Mouse (Mus musculus) embryo, embryonic 10 days (tissue): ENCODE results near the gene Prr32.

Experiments used
- DNase-seq: peaks from one replicate; pipeline ENCODE4 v3.0.0-alpha.2; 2015; ENCODE audit warnings: low spot score

Prr32 gene

DNA sequence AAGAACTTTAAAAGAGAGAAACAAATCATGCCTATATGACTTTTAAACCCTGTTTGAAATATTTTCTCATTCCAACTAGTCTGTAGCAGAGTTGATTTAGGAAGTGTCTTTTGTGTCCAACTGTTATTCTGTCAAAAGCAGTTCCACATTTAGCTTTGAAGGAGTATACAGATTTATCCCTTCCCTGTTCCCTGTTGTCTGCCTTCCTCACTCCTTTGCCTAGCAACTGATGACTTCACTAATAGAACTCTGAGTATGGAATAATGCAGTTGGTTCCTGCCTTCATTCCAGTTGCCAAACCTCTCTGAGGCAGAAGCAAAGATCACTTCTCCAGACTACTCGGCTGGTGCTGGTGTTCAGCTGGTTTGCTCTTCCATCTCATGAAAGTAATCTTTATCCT, at the start of gene Prr32:
Gene Prr32, plus strand, starts transcription at position 301 of the 400 bp plus-strand sequence.
- no peak for DNase-seq
